Mouse (Mus musculus): ENCODE data around the gene Dpt.
"Not testable (repeated sequence)": the region's sequence is repeated elsewhere in the genome, so short reads cannot be mapped to it uniquely, and the experiment has no call there.

The Dpt gene

DNA sequence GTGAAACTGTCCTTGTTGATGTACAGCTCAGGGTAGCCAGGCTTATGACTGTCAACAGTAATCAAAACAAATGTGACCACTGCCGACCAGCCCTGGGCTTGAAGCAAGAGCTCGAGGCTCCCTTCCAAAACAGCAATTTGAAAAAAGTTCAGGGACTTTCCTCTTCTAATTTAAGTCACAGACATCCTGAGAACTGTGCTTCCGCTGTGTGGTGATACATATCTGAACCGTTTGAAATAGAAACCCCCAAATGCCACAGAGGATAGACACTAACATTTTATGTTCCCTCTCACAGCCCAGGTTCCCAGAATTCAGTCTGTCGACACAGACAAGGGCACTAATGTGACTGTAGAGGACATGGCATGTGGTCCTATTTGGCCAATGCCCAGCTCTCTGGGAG, 18.9 kb downstream of the Dpt start:
- peak; percentile 25 to 35 for DNase-seq (ENCODE audit: low read depth in 2 of 2, low spot score in 2 of 2)

DNA sequence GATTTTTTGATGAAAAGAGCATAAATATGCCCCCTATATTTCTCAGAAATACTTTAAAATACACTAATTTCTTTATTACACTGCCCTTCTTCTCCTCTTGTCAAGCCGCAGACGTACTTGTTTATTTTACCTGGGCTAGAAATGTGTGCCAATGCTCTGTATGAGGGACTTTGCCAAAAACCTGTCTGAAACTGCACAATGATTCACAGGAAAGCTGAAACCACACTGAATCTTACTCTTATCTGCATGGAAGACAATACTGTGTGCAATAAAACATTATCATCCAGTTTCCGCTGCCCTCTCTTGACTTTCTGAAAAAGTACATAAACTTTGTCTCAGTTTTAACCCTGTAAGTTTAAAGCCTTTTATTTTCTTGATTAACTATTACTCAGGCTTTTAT, 20.9 kb downstream of the Dpt start:
- no peak for DNase-seq (ENCODE audit: low read depth in 2 of 2, low spot score in 2 of 2)

DNA sequence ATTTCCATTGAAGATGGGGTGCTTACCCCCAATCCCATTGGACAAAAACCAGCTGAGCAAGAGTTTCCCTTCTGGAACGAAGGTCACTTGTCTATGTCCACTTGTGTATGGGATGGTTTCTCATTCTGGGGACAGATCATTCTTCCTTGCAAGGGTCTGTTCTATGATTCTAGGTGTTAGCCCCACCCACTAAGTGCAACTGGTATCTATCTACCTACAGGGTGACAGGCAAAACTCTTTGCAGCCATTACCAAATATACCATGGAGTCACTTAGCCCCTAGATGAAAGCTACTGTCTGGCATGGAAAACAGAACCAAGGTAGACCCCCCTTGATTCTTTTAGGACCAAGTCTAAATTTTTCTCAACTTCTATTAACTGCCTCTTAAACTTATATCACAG, 24.9 kb downstream of the Dpt start:
- no peak for DNase-seq (ENCODE audit: low read depth in 2 of 2, low spot score in 2 of 2)

DNA sequence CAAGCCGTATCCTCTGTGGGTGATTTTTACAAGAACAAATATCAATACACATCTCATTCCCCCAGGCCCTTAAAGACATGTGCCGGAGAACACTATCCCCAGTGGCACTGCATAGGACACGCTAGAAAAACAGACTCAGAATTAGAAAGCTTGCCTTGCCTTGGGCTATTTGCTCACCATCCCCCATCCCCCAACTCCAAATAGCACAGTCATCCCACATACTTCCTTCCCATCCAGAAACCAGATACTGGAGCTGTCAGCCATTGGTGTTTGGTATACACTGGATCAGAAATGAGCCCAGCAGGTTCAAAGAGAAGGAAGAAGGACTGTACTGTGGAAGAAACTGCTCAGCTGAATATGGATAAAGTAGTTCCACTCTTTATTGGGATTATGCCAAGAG, 25.4 kb downstream of the Dpt start:
- DNase-seq (ENCODE audit: low read depth in 2 of 2, low spot score in 2 of 2), result no peak

DNA sequence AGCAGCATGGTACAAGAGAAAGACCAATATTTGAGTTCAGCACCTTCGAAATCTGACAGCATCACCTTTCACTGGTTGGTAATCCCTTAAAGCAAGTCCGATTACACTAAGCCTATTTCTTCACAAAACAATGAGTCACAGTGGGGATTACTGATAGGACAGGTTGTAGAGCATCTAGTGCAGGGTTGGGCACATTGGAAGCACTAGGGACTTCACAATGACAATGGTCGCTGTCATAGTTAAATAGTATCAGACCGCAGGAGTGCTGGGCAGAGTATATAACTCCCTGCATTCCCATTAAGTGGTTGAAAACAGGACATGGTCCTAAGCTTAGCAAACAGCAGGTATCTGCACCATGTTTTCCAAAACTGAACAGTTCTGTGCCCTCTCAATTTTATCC, 25.8 kb downstream of the Dpt start:
- no peak for DNase-seq (ENCODE audit: low read depth in 2 of 2, low spot score in 2 of 2)

DNA sequence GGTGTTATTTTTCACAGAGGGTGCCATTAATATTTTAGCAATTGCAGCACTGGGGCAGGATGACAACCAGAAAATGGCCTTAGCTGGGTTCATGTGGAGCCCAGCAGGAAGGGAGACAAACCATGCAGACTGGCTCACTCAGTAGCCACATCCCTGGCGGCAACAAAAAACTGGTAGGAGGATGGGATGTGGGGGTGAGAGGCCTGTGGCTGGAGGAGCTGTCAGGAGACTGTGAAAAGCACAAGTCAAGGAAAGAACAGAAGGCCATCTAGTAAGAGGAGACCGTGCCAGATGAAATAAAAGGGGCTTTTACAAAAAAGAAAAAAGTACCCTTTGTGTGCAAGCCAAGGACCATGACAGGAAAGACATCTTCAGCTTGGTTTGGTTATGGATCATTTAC, 28.5 kb downstream of the Dpt start:
- no peak for DNase-seq (ENCODE audit: low read depth in 2 of 2, low spot score in 2 of 2)

DNA sequence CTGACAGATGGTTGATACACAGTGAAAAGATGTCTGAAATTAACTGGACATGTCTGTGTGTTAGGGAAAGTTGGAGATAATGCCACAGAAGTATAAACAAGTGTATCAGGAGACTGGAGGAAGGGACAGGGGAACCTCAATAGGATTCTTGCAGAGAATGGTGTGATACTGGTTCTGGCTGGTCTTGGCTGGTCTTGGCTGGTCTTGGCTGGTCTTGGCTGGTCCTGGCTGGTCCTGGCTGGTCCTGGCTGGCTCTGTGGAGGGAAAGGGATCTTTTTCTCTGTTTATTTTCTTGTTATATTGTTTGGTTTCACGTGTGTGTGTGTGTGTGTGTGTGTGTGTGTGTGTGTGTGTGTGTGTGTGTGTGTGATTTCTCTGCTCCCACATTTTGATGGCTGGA, 33.4 kb downstream of the Dpt start:
- no peak for DNase-seq (ENCODE audit: low read depth in 2 of 2, low spot score in 2 of 2)

DNA sequence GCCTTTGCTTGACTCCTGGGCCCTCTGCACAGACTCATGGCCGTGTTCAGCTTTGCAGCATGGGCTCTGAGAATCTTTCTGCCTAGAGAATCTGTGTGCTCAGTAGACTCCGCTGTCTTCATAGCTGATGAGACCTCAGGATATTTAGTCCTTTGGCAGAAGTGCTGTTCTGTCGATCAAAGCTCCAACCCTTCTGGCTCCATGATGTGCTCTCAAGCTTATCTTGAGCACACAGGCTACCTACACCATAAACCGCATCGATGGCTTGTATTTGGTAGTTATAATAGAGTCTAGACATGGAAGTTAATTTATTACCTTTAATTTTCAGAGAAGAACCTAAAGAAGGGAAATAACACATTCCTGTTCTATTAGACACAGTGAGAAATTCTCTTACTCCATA, 36.0 kb downstream of the Dpt start:
- DNase-seq (ENCODE audit: low read depth in 2 of 2, low spot score in 2 of 2), result no peak

DNA sequence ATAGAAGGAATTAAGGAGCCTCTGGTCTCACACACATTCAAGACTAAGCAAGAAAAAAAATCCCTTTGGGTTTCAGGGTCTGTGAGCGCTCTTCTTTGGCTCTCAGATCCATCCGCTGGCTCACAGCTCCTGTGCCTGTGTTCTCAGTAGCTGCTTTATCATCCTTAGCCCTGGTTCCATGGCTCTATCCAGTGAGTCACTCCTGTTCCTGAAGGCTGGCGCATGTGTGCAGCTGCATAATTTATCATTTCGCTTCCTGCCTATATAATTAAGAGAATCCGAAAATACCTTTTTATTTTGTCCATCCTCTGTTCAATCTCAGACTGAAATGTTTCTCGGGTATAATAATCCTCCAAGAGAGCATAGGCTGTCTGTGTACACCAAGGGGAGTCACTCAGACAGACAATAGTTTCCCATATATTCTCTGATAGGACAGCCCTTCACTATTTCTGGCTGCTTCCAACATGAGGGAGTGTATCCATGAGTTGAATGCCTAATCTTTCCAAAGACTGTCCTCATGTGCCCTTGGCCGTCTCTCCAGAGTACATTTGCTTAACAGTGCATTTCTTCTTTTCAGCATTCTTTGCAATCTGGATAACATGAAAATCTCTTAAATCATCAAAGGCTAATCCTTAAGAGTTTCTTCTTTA, 52.3 kb downstream of the Dpt start:
- no peak for DNase-seq (ENCODE audit: low read depth in 2 of 2, low spot score in 2 of 2)

DNA sequence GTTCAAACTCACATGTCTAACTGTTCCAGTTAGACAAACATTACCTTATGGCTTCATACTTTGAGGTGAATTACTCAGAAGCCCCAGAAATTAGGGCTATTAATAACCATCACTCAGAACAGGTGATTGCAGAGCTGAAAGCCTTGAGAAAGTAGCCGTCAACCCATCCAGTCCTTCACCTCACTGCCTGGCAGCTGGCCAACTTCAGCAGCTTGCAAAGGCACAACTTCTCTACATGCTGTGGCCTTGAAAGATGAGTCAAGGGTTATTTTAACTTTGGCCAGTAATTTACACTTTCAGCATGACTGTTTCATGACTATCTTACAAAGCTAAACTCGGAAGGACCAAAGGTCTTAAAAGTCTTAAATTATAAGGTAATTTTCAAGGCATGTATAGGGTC, 59.3 kb downstream of the Dpt start:
- not testable (repeated sequence) for DNase-seq (ENCODE audit: low read depth in 2 of 2, low spot score in 2 of 2)

DNA sequence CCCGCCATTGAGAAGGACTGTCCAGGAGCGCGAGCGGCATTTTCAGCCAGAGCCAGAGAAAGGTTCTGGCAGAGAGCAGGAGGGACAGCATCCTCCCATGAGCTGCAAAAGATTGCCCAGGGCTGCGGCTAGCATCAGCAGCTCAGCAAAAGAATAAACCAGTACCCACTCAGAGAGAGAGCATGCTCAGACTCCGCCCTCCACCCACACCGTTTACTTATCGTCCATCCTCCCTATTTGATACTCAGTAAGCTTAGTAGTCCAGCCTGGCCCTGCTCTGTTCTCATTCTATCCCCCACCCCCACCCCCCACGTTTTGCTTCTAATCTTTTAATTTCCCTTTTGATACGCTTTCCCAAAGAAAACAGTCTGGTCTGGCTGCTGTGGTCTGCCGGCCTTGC, 63.5 kb downstream of the Dpt start:
- no peak for DNase-seq (ENCODE audit: low read depth in 2 of 2, low spot score in 2 of 2)

DNA sequence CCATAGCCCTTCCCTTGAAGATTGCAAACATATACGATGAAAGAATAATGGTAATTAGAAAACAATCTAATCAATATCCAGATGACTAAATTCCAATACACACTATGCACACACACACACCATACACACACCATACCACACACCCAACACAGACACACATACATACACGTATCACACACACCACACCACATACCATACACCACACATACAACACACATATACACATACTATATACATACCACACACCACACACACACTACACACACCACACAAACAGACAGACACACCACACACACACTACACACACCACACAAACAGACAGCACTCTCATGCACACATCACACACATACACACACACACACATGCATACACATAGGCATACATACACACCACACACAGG, 64.3 kb downstream of the Dpt start:
- no peak for DNase-seq (ENCODE audit: low read depth in 2 of 2, low spot score in 2 of 2)

DNA sequence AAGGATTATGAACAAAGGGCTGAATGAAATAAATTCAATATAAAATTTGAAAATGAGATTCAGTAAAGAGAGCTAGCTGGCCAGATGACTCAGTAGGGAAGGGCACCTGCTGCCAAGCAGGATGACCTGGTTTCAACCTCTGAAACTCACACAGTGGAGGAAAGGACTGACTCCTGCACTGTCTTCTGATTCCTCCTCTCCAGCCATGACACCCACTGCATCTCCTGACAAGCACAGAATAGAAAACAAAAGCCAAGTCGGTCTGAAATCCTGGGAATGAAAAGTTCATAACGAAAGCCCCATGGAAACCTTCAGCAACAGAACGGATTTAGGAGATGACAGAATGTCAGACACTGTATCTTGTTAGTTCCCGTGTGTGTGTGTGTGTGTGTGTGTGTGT, 65.1 kb downstream of the Dpt start:
- no peak for DNase-seq (ENCODE audit: low read depth in 2 of 2, low spot score in 2 of 2)

DNA sequence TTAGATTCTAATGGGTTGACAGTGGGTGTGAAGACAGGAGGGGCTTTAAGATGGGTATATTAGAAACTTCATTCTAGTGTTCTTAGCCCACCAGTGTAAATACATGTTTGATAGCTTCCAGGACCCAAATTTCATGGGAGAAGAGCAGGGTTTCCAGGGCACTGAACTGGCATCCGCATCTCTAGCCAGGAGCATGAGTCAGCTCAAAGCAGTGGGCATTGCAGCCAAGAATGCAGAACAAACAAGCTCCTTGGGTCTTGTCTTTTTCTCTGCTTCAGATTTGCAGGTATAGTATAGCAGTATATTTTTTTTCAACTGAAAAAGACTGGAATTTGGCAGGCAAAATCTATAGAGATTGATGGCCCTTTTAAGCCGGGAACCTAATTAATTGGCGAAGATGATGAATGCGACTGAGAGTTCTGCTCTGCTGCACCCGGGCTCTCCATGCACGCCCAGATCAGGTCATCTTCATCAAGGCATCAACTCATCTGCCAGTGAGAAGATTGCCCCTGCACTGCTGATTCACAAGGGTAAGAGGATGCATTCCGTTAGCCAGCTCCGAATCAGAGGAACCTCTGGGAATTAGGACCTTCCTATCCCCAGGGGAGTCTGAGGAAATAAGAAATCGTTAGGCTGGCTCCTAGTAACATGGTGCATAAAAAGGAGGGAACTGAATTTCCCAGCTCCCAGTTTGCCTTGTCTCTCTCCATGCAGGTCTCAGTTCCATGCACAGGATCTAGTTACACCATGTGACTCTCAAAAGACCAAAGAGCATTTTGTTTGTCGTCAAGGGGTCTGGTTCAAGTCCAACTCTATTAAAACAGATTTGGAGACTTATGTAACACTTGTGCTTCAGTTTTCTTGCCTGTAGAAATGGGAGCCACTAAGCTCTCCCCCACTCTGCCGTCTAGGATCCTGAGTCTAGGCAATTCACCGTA, 66.8 kb downstream of the Dpt start:
- no peak for DNase-seq (ENCODE audit: low read depth in 2 of 2, low spot score in 2 of 2)

DNA sequence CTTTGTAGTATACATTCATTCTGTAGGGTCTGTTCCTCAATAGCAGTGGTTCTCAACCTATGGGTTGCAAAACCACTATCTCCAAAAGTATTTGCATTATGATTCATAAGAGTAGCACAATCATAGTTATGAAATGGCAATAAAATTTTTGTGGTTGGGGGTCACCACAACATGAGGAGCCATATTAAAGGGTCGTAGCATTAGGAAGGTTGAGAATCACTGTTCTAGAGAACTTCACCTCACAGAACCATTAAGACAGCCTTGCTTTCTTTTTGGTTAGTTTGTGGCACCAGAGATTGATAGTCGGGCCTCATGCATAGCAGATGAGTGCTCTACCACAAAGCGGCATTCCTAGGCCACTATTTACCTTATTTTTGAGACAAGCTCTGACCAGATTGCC, 68.2 kb downstream of the Dpt start:
- DNase-seq (ENCODE audit: low read depth in 2 of 2, low spot score in 2 of 2), result no peak

DNA sequence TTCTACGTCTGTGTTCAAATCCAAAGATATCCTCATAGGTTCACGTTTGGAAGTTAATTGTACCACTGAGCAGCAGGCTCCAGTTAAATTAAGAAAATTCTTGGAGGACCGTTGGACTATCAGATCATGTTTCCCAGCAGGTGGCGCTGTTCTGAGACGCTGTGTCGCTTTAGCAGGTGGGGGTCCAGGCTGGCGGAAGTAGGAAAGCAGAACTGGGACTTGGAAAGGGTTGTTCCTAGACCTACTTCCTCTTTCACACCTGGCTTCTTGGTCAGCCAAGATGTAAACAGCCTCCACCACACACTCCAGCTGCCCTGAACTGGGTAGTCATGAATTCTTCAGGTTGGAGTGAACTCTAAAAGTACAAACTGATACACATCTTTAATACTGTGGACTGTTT, 74.2 kb downstream of the Dpt start:
- peak; percentile 47 to 61 for DNase-seq (ENCODE audit: low read depth in 2 of 2, low spot score in 2 of 2)
